Mouse (Mus musculus): ENCODE results near the gene Cbx8. TPM values are rescaled to one million over a fixed set of nuclear protein-coding genes. Genes with fewer than 3 reads are reported as not detected.
A peak's percentile ranks its signal among the peaks of the same experiment; 100 is the strongest.

Gene Cbx8
- polyA plus RNA-seq, 1 experiment from 2014 or later = 5.1 TPM

DNA sequence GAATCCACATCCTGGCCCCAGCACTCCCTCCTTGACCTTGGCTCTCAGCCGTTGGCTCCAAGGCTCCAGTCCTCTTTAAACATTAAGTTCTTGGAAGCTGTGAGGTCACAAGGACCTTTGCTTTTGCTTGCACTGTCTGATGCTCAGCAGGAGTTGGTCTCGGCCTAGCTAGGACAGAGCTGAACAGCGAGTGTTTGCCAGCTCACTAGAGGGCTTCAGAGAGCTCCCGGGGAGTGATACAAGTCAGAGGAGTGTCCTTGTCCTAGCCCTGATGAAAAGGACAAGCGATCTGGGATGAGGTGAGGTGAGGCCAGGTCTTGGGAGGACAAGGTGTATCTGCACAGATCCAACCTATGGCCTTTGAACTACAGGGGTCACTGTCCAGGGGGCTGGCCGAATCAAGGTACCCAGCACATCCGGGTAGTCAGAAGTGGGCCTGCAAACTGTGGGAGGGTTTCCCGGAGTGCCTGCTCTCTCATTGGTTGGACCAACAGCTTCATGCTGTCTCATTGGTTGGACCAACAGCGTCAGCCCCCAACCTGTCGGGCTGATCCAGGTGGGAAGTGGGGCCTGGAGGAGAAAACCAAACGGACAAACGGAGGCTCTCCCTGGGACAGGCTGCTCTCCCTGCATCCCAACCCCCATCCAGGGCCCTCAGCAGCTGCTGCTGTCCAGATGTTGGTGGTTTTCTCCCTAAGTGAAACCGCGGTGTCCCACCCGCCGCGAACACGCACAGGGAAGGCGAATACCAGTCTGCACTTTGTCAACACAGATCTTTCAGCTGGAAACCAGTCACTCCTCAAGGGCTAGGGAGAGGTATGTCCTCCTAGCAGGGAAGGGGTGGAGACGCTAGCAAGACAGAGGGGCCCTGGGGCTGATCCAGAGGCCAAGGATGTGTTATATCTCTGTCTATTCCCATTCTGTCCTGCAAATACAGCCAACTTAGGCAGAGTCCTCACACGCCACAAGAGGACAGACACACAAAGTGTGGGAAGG, 33.0 kb downstream of the Cbx8 start:
- DNase-seq (ENCODE audit: low spot score) = peak; percentile 46

DNA sequence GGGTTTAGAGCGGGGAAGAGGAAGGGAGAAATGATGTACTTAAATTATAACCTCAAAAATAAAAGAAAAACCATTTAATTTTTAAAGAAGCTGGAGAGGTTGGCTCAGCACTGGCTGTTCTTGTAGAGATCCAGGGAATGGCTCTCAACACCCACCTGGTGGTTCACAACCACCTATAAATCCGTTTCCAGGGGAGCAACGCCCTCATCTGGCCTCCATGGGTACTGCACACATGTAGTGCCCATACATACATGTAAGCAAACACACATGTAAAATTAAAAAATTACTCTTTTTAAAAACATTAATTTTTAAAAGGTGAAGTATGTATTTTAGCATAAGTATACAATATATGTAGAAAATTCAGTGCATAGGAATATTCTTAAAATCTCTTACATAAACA, 34.3 kb downstream of the Cbx8 start:
- H3K27ac ChIP-seq (replicated peaks) = no peak overlapping the region
- ATAC-seq (ENCODE audit: low FRiP score, low TSS enrichment) = no peak
- no peaks in the 10 kb centered on the region for H3K27me3 ChIP-seq (ENCODE audit: control insufficient read depth, insufficient read depth, low read length)
- H3K9ac ChIP-seq (ENCODE audit: low read length) = no peak overlapping the region
- no peaks in the 10 kb centered on the region for H3K4me1 ChIP-seq (replicated peaks; ENCODE audit: control insufficient read depth, insufficient read depth)
- H3K4me2 ChIP-seq (replicated peaks; ENCODE audit: low read depth) = no peak overlapping the region
- no peaks in the 10 kb centered on the region for H3K9me3 ChIP-seq (ENCODE audit: control insufficient read depth, low read length)
- no peaks in the 10 kb centered on the region for H3K36me3 ChIP-seq (ENCODE audit: control insufficient read depth, insufficient read depth, low read length)
- WGBS = 53% methylated on average over 3 of the region's 3 CpGs
- no peak overlapping the region for H3K4me3 ChIP-seq (ENCODE audit: low read depth, low read length)
- DNase-seq (ENCODE audit: low spot score) = no peak
- TF ChIP-seq EP300 (optimal IDR thresholded peaks at IDR 0.05) = no peak
- TF ChIP-seq CTCF (IDR thresholded peaks at IDR 0.05; ENCODE audit: low read depth) = peak; percentile 35; the same call in 1 of the 2 replicates

More for the DNA sequence above, 33.0 kb downstream of the Cbx8 start:
- peak overlapping the region; percentile 21 for H3K4me3 ChIP-seq (ENCODE audit: low read depth, low read length)
- peak overlapping the region; percentile 44 for H3K4me2 ChIP-seq (replicated peaks; ENCODE audit: low read depth)
- WGBS = 19% methylated on average over 21 of the region's 21 CpGs
- H3K9ac ChIP-seq (ENCODE audit: low read length) = peak overlapping the region; percentile 38
- no peaks in the 10 kb centered on the region for H3K4me1 ChIP-seq (replicated peaks; ENCODE audit: control insufficient read depth, insufficient read depth)
- TF ChIP-seq CTCF (IDR thresholded peaks at IDR 0.05; ENCODE audit: low read depth) (0 out of 2 replicates have a peak, but pooled peaks have one; percentile 12), EP300 (optimal IDR thresholded peaks at IDR 0.05) (no peak)
- H3K36me3 ChIP-seq (ENCODE audit: control insufficient read depth, insufficient read depth, low read length) = no peaks in the 10 kb centered on the region
- H3K27me3 ChIP-seq (ENCODE audit: control insufficient read depth, insufficient read depth, low read length) = no peaks in the 10 kb centered on the region
- H3K27ac ChIP-seq (replicated peaks) = no peak overlapping the region
- H3K9me3 ChIP-seq (ENCODE audit: control insufficient read depth, low read length) = no peaks in the 10 kb centered on the region
- peak; percentile 58 for ATAC-seq (ENCODE audit: low FRiP score, low TSS enrichment)

DNA sequence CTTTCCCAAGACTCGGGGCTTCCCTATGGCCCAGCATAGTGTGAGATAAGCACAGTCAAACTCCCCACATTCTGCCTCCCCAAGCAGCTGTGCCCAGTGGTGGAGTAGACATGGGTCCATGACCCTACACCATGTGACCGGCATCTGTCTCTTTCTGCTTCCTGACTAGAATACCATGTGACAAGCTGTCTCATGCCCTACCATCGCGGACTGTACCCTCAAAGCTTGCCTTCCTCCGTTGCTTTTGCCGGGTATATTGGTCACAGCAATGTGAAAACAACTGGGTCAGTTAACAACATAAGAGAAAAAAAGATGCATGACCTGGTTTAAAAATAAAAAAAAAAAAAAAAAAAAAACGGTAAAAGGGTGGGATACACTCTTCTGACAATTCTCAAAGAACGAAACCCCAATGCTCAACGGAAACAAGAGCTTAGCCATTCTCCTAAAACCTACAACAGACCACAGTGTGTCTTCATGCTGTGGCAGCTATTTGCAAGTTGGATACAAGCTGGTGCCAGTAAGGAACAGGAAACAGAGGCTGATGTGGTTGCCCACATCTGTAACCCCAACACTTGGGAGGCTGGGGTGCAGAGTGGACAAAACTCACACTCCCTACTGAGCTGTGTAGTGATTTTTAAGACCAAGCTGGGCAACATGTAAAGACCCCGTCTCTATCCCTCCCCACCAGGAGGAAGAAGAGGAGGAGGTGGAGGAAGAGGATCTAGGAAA, 35.1 kb downstream of the Cbx8 start:
- Histone ChIP-seq H3K4me1 (replicated peaks; ENCODE audit: control insufficient read depth, insufficient read depth) (no peaks in the 10 kb centered on the region), H3K4me2 (replicated peaks; ENCODE audit: low read depth) (no peak overlapping the region), H3K4me3 (ENCODE audit: low read depth, low read length) (no peak overlapping the region), H3K9me3 (ENCODE audit: control insufficient read depth, low read length) (no peaks in the 10 kb centered on the region), H3K36me3 (ENCODE audit: control insufficient read depth, insufficient read depth, low read length) (no peaks in the 10 kb centered on the region), H3K9ac (ENCODE audit: low read length) (no peak overlapping the region), H3K27ac (replicated peaks) (no peak overlapping the region), H3K27me3 (ENCODE audit: control insufficient read depth, insufficient read depth, low read length) (no peaks in the 10 kb centered on the region)
- ATAC-seq (ENCODE audit: low FRiP score, low TSS enrichment) = no peak
- no peak for TF ChIP-seq EP300 (optimal IDR thresholded peaks at IDR 0.05)
- TF ChIP-seq CTCF (IDR thresholded peaks at IDR 0.05; ENCODE audit: low read depth) = no peak
- 82% methylated on average over 10 of the region's 10 CpGs for WGBS
- no peak for DNase-seq (ENCODE audit: low spot score)

DNA sequence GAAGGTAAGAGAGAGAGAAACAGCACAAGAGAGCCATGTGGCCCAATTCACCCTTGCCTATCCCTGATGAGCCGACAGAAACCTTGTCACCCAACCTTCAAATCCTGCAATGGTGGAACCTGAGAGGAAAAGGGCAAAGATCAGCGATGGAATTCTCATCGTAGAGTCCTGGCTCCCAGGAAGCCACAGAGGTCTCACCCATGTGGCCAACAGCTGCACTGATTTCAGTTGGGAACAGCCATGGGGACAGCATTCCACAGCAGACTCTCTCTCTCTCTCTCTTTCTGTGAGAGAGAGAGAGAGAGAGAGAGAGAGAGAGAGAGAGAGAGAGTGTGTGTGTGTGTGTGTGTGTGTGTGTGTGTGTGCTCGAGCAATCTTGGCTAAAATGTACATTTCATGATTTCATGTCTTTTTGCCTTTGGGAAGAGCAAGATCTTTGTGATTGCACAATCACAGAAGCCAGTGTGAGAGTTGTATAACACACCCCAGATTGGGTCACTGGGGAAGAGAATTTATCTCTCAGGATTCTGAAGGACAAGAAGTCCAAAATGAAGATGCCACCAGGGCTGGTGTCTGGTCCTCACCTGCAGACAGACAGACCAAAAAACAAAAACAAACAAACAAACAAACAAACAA, 39.2 kb downstream of the Cbx8 start:
- Histone ChIP-seq H3K27me3 (ENCODE audit: control insufficient read depth, insufficient read depth, low read length) (no peaks in the 10 kb centered on the region), H3K27ac (replicated peaks) (no peak overlapping the region), H3K9me3 (ENCODE audit: control insufficient read depth, low read length) (no peaks in the 10 kb centered on the region), H3K9ac (ENCODE audit: low read length) (no peak overlapping the region), H3K4me1 (replicated peaks; ENCODE audit: control insufficient read depth, insufficient read depth) (no peaks in the 10 kb centered on the region), H3K36me3 (ENCODE audit: control insufficient read depth, insufficient read depth, low read length) (no peaks in the 10 kb centered on the region), H3K4me2 (replicated peaks; ENCODE audit: low read depth) (no peak overlapping the region), H3K4me3 (ENCODE audit: low read depth, low read length) (no peak overlapping the region)
- no peak for ATAC-seq (ENCODE audit: low FRiP score, low TSS enrichment)
- no peak for DNase-seq (ENCODE audit: low spot score)
- WGBS = 48% methylated on average over 4 of the region's 4 CpGs
- TF ChIP-seq EP300 (optimal IDR thresholded peaks at IDR 0.05) (no peak), CTCF (IDR thresholded peaks at IDR 0.05; ENCODE audit: low read depth) (no peak)

DNA sequence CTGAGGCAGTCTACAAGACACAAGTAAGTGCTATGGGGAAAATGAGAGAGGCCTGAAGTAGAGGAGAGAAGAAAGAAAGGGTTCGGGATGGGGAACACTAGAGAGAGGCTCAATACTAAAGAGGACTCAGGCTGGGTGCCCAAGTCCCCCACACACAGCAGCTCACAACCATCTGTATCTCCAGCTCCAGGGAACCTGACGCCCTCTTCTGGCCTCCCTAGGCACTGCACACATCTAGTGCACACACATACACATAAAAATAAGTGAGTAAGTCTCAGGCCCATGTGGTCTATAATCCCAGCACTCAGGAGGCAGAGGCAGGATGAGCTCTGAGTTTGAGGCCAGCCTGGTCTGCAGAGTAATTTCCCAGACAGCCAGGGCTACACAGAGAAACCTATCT, 39.9 kb downstream of the Cbx8 start:
- H3K4me1 ChIP-seq (replicated peaks; ENCODE audit: control insufficient read depth, insufficient read depth) = no peaks in the 10 kb centered on the region
- DNase-seq (ENCODE audit: low spot score) = no peak
- ATAC-seq (ENCODE audit: low FRiP score, low TSS enrichment) = no peak
- H3K4me2 ChIP-seq (replicated peaks; ENCODE audit: low read depth) = no peak overlapping the region
- H3K9ac ChIP-seq (ENCODE audit: low read length) = no peak overlapping the region
- TF ChIP-seq CTCF (IDR thresholded peaks at IDR 0.05; ENCODE audit: low read depth) = no peak
- TF ChIP-seq EP300 (optimal IDR thresholded peaks at IDR 0.05) = no peak
- no peaks in the 10 kb centered on the region for H3K9me3 ChIP-seq (ENCODE audit: control insufficient read depth, low read length)
- H3K36me3 ChIP-seq (ENCODE audit: control insufficient read depth, insufficient read depth, low read length) = no peaks in the 10 kb centered on the region
- H3K4me3 ChIP-seq (ENCODE audit: low read depth, low read length) = no peak overlapping the region
- no peaks in the 10 kb centered on the region for H3K27me3 ChIP-seq (ENCODE audit: control insufficient read depth, insufficient read depth, low read length)
- 84% methylated on average over 2 of the region's 2 CpGs for WGBS
- H3K27ac ChIP-seq (replicated peaks) = no peak overlapping the region

Data from stomach, postnatal 0 days (tissue).